Comparison of ENCODE assay signal across 7 mouse cellular contexts in the genomic region with DNA sequence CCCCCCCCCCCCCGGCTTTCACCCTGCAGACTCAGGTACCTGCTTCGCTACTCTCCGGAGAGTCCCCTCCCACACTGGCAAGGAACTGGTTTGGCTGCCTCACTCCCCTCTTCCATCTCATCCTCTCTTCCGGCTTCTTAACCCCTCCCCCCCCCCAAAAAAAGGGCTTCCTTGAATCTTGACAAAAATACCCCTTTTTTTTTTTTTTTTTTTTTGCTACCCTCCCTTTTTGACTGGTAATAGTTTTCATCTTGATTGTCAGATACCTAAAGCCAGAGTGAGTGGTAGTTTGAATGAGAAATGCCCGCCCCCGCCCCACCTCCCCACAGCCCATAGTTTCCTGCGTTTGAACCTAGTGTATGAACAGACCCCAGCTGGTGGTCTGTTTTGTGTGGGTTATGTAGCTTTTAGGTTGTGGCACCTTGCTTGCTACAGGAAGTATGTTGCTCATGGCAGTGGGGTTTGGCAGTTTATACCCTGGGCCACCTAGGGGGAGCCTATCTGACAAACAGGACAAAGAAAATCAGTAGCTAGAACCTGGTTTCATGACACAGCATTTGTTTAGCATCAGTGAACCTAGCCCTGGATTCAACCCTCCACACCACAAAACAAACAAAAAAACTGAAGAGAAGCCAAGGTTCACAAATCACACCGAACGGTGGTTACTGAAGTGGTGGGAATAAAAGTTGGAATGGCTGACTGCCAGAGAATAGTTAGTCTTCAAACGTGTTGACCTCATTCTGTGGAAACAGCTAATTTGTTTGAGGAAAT. TPM values are rescaled to one million over a fixed set of nuclear protein-coding genes. Genes with fewer than 3 reads are reported as not detected.
DNase-seq lines count a peak whose midpoint lies in the region; ATAC-seq and TF ChIP-seq lines count a peak whose summit lies in the region.

No protein-coding gene starts in this region.

- 20% methylated on average over 10 of the region's 10 CpGs for WGBS in hindbrain, embryonic 10.5 days
- WGBS in limb, embryonic 13.5 days: 27% methylated on average over 9 of the region's 10 CpGs

- peak overlapping the region; percentile 90 for H3K27ac ChIP-seq in CH12.LX (ENCODE audit: insufficient read depth, low read depth)
- H3K27ac ChIP-seq in hindbrain, embryonic 10.5 days: peak overlapping the region; percentile 53; the same call in 1 of the 2 replicates
- H3K27ac ChIP-seq in limb, embryonic 13.5 days: no peak overlapping the region

- TF ChIP-seq CTCF in CH12.LX (conservative IDR thresholded peaks at IDR 0.05 in 1 of 2, IDR thresholded peaks at IDR 0.05 in 1 of 2; ENCODE audit: low read depth in 2 of 2, low read length in 2 of 2) (peak in 1 of 2 experiments; percentile 49; a peak in 2 of 4 replicates), Patski (IDR thresholded peaks at IDR 0.05) (peak; percentile 53)

- ATAC-seq in Patski: peak; percentile 68
- no peak for ATAC-seq in limb, embryonic 13.5 days (ENCODE audit: low FRiP score, low read depth)

- peaks cover 3 to 27% of the 10 kb centered on the region in 2 experiments; a peak in 2 of 4 replicates for H3K4me1 ChIP-seq in CH12.LX (ENCODE audit: control insufficient read depth in 1 of 2, insufficient read depth in 2 of 2)
- H3K4me1 ChIP-seq in hindbrain, embryonic 10.5 days (replicated peaks): peaks cover 53% of the 10 kb centered on the region
- peaks cover 39% of the 10 kb centered on the region for H3K4me1 ChIP-seq in limb, embryonic 13.5 days

- no peaks in the 10 kb centered on the region for H3K27me3 ChIP-seq in CH12.LX (replicated peaks)
- H3K27me3 ChIP-seq in Patski: no peaks in the 10 kb centered on the region
- H3K27me3 ChIP-seq in hindbrain, embryonic 10.5 days (ENCODE audit: insufficient read depth, poor library complexity, severe bottlenecking): peaks cover 36% of the 10 kb centered on the region
- peaks cover 20% of the 10 kb centered on the region for H3K27me3 ChIP-seq in limb, embryonic 13.5 days

- DNase-seq in CH12.LX (ENCODE audit: extremely low read depth) (peak; percentile 70), Patski (ENCODE audit: low read depth, low spot score) (peak; percentile 97)
- DNase-seq in hindbrain, embryonic 10.5 days (ENCODE audit: low spot score): no peak
- DNase-seq in naive thymus-derived CD4-positive, alpha-beta T cell, adult 2 months (ENCODE audit: low read depth): peak; percentile 83
- no peak for DNase-seq in right cerebral cortex, postnatal 10 days (ENCODE audit: low spot score in 2 of 2)
- DNase-seq in c-Kit-positive CD71-positive TER-119-positive erythroid progenitor cells, embryonic 14.5 days (ENCODE audit: low spot score): no peak

- no peaks in the 10 kb centered on the region for H3K9me3 ChIP-seq in CH12.LX (replicated peaks; ENCODE audit: low read length)
- no peaks in the 10 kb centered on the region for H3K9me3 ChIP-seq in hindbrain, embryonic 10.5 days
- H3K9me3 ChIP-seq in limb, embryonic 13.5 days: no peaks in the 10 kb centered on the region

- in situ Hi-C loops in CH12.LX (cut with MboI; ENCODE audit: low pct_ligation_motif_present, low pct_unique_long_range_greater_than_20kb, low sequenced_read_pairs) (loop anchor here (10.0 kb wide), 1 partner anchor 251 kb away; the partner anchor contains the start of gene Ggt5), Patski (cut with MboI; ENCODE audit: low pct_unique_long_range_greater_than_20kb) (no loop called here)

- peak overlapping the region; percentile 40 to 73 (median 64) for H3K4me3 ChIP-seq in CH12.LX (replicated peaks in 1 of 3; ENCODE audit: low read depth in 2 of 3, low read length in 2 of 3, poor library complexity in 1 of 3)
- peak overlapping the region; percentile 36 for H3K4me3 ChIP-seq in hindbrain, embryonic 10.5 days
- H3K4me3 ChIP-seq in limb, embryonic 13.5 days: peak overlapping the region; percentile 42

- no peak for TF ChIP-seq EP300 in CH12.LX (IDR thresholded peaks at IDR 0.05; ENCODE audit: low read length)

- POLR2A ChIA-PET in Patski (lab: Charles Lee): interaction anchor here (0.6 kb wide), 2 partner anchors 63 to 72 kb away, joined by 3 to 4 read pairs; partner anchors contain the start of genes Cabin1 and Ddt

- H3K4me2 ChIP-seq in CH12.LX (ENCODE audit: insufficient read depth, low read depth, poor library complexity, severe bottlenecking): peak overlapping the region; percentile 95
- peak overlapping the region; percentile 76 for H3K4me2 ChIP-seq in limb, embryonic 13.5 days (replicated peaks)

- H3K9ac ChIP-seq in CH12.LX (ENCODE audit: insufficient read depth, low read depth): peak overlapping the region; percentile 83
- H3K9ac ChIP-seq in limb, embryonic 13.5 days: no peak overlapping the region

- no peak; the same call in 1 of the 2 replicates for TF ChIP-seq POLR2A in CH12.LX (IDR thresholded peaks at IDR 0.05; ENCODE audit: low read depth, low read length)

- TF ChIP-seq RAD21 in CH12.LX (IDR thresholded peaks at IDR 0.05; ENCODE audit: low read depth, low read length): no peak

- CTCF ChIA-PET in Patski (lab: Charles Lee): interaction anchor here (1.1 to 1.5 kb wide), 4 partner anchors 16 to 71 kb away, joined by 3 to 5 read pairs (median 3); no protein-coding TSS in a partner anchor

- peaks cover 0 to 2% of the 10 kb centered on the region in 2 experiments for H3K36me3 ChIP-seq in CH12.LX (replicated peaks in 1 of 2; ENCODE audit: control insufficient read depth in 1 of 2, insufficient read depth in 1 of 2, low read length in 1 of 2)
- no peaks in the 10 kb centered on the region for H3K36me3 ChIP-seq in hindbrain, embryonic 10.5 days
- H3K36me3 ChIP-seq in limb, embryonic 13.5 days: no peaks in the 10 kb centered on the region

- no peaks in the 10 kb centered on the region for H3K79me2 ChIP-seq in CH12.LX (replicated peaks; ENCODE audit: control insufficient read depth, extremely low read depth, insufficient read depth, poor library complexity, severe bottlenecking)

- dilution Hi-C loops in CH12.LX (cut with MboI; ENCODE audit: extremely low pct_ligation_motif_present, extremely low pct_unique_long_range_greater_than_20kb, low sequenced_read_pairs): no loop called here

TF ChIP-seq in CH12.LX, 34 proteins besides CTCF, POLR2A, EP300 and RAD21 (continues in another document):
- TF ChIP-seq ZNF384 (IDR thresholded peaks at IDR 0.05; ENCODE audit: low read depth, low read length) (peak; percentile 89), NELFE (IDR thresholded peaks at IDR 0.05; ENCODE audit: low read depth, low read length) (0 out of 2 replicates have a peak, but pooled peaks have one; percentile 48), HCFC1 (IDR thresholded peaks at IDR 0.05; ENCODE audit: low read depth, low read length) (0 out of 2 replicates have a peak, but pooled peaks have one; percentile 26), IRF4 (IDR thresholded peaks at IDR 0.05; ENCODE audit: low read depth, low read length) (peak; percentile 27; the same call in 1 of the 2 replicates), MEF2A (IDR thresholded peaks at IDR 0.05; ENCODE audit: borderline replicate concordance, low read depth, low read length) (peak; percentile 34), MXI1 (IDR thresholded peaks at IDR 0.05; ENCODE audit: low read depth, low read length) (peak; percentile 44), CHD2 (IDR thresholded peaks at IDR 0.05; ENCODE audit: low read length) (no peak; the same call in 1 of the 2 replicates), USF2 (conservative IDR thresholded peaks at IDR 0.05; ENCODE audit: low read depth, low read length) (no peak), BHLHE40 (IDR thresholded peaks at IDR 0.05; ENCODE audit: low read depth, low read length) (no peak), NRF1 (IDR thresholded peaks at IDR 0.05; ENCODE audit: low read depth, low read length) (no peak), ETS1 (conservative IDR thresholded peaks at IDR 0.05; ENCODE audit: low read depth, low read length) (peak; percentile 43; the same call in 1 of the 2 replicates), UBTF (IDR thresholded peaks at IDR 0.05; ENCODE audit: low read depth, low read length) (no peak), RCOR1 (conservative IDR thresholded peaks at IDR 0.05; ENCODE audit: low read depth, low read length) (no peak), ELF1 (IDR thresholded peaks at IDR 0.05; ENCODE audit: low read depth, low read length) (peak; percentile 57; the same call in 1 of the 2 replicates)

RNA-seq across cellular contexts. Expression of gene Gstt2, which starts 1.3 kb away (rescaled TPM):
- total RNA-seq in CH12.LX (2012; rRNA removed) (126 and 201 TPM in 2 replicates), CH12.LX (2014; rRNA removed) (192 and 197 TPM in 2 replicates)
- polyA plus RNA-seq in CH12.LX (2012; ENCODE audit: insufficient read length, low read depth) (253 and 304 TPM in 2 replicates), Patski (2021) (0.35 TPM)
- 7.9 and 8.5 TPM in 2 replicates for polyA plus RNA-seq in hindbrain, embryonic 10.5 days (2016; fragmentation: Nextera tagmentation; extraction: Ambion mirVana)
- polyA plus RNA-seq in limb, embryonic 13.5 days (2015; fragmentation: Nextera tagmentation; extraction: Ambion mirVana): 12.7 and 13.8 TPM in 2 replicates

RNA-seq across cellular contexts. Expression of gene Gstt4, which starts 13.6 kb away (rescaled TPM):
- total RNA-seq in CH12.LX (2012; rRNA removed) (0.17 and 0.21 TPM in 2 replicates), CH12.LX (2014; rRNA removed) (0.42 and 0.45 TPM in 2 replicates)
- polyA plus RNA-seq in CH12.LX (2012; ENCODE audit: insufficient read length, low read depth) (0.80 and 0.94 TPM in 2 replicates), Patski (2021) (not detected)
- not detected in 2 replicates for polyA plus RNA-seq in hindbrain, embryonic 10.5 days (2016; fragmentation: Nextera tagmentation; extraction: Ambion mirVana)
- polyA plus RNA-seq in limb, embryonic 13.5 days (2015; fragmentation: Nextera tagmentation; extraction: Ambion mirVana): not detected in 2 replicates

RNA-seq across cellular contexts. Expression of gene Mif, which starts 24.1 kb away (rescaled TPM):
- total RNA-seq in CH12.LX (2012; rRNA removed) (1,561 and 2,151 TPM in 2 replicates), CH12.LX (2014; rRNA removed) (1,037 and 1,217 TPM in 2 replicates)
- polyA plus RNA-seq in CH12.LX (2012; ENCODE audit: insufficient read length, low read depth) (1,853 and 2,072 TPM in 2 replicates), Patski (2021) (592 TPM)
- polyA plus RNA-seq in hindbrain, embryonic 10.5 days (2016; fragmentation: Nextera tagmentation; extraction: Ambion mirVana): 2,694 and 3,395 TPM in 2 replicates
- 1,677 and 1,740 TPM in 2 replicates for polyA plus RNA-seq in limb, embryonic 13.5 days (2015; fragmentation: Nextera tagmentation; extraction: Ambion mirVana)

RNA-seq across cellular contexts. Expression of gene Gstt1, which starts 37.6 kb away (rescaled TPM):
- total RNA-seq in CH12.LX (2012; rRNA removed) (50.9 and 58.1 TPM in 2 replicates), CH12.LX (2014; rRNA removed) (2.4 and 2.9 TPM in 2 replicates)
- polyA plus RNA-seq in CH12.LX (2012; ENCODE audit: insufficient read length, low read depth) (4.5 and 6.2 TPM in 2 replicates), Patski (2021) (0.45 TPM)
- polyA plus RNA-seq in hindbrain, embryonic 10.5 days (2016; fragmentation: Nextera tagmentation; extraction: Ambion mirVana): 3.8 and 4.1 TPM in 2 replicates
- 14.9 and 16.3 TPM in 2 replicates for polyA plus RNA-seq in limb, embryonic 13.5 days (2015; fragmentation: Nextera tagmentation; extraction: Ambion mirVana)

RNA-seq across cellular contexts. Expression of gene Gstt3, which starts 54.7 kb away (rescaled TPM):
- total RNA-seq in CH12.LX (2012; rRNA removed) (72.3 and 117 TPM in 2 replicates), CH12.LX (2014; rRNA removed) (109 and 110 TPM in 2 replicates)
- polyA plus RNA-seq in CH12.LX (2012; ENCODE audit: insufficient read length, low read depth) (144 and 163 TPM in 2 replicates), Patski (2021) (0.03 TPM)
- polyA plus RNA-seq in hindbrain, embryonic 10.5 days (2016; fragmentation: Nextera tagmentation; extraction: Ambion mirVana): 1.4 and 1.9 TPM in 2 replicates
- 19.6 and 21.5 TPM in 2 replicates for polyA plus RNA-seq in limb, embryonic 13.5 days (2015; fragmentation: Nextera tagmentation; extraction: Ambion mirVana)

Comparison
In these comparisons a context has a peak if more than half of its experiments do, and no peak if none do; other contexts are left out.
1. DNase-seq: peak in CH12.LX (single experiment), Patski (single experiment) and naive thymus-derived CD4-positive, alpha-beta T cell, adult 2 months (single experiment); none in hindbrain, embryonic 10.5 days (single experiment), right cerebral cortex, postnatal 10 days (0 of 2) and c-Kit-positive CD71-positive TER-119-positive erythroid progenitor cells, embryonic 14.5 days (single experiment).
2. RNA of gene Gstt2, which starts 1.3 kb away (polyA plus RNA-seq): 253 to 304 TPM in CH12.LX; 12.7 to 13.8 TPM in limb, embryonic 13.5 days, 7.9 to 8.5 TPM in hindbrain, embryonic 10.5 days and 0.35 TPM in Patski (single experiment); every median in the first group is over 10 times any median in the second.
3. Peak in every context shown above with its lines, with median percentiles within 50 percentile points of each other: H3K4me3 ChIP-seq.